Mouse (Mus musculus): ENCODE data around the gene Selenon. TPM values are rescaled to one million over a fixed set of nuclear protein-coding genes. Genes with fewer than 3 reads are reported as not detected.
A peak's percentile ranks its signal among the peaks of the same experiment; 100 is the strongest.

Gene Selenon
- total RNA-seq, 4 experiments from 2014 or later = 2.8 to 3.8 (median 3.2) TPM

- DNase-seq (ENCODE audit: low spot score in 2 of 2) = no peak
These were observed 4.9 kb downstream of the Selenon start for GRCm38 (mm10) chr4:134546814-134547705.

GRCm38 (mm10) chr4:134543261-134543660 is 8.7 kb downstream of the Selenon start:
- peak; percentile 89 to 92 for DNase-seq (ENCODE audit: low spot score in 2 of 2)

- DNase-seq (ENCODE audit: low spot score in 2 of 2) = no peak
These were observed 9.2 kb downstream of the Selenon start for GRCm38 (mm10) chr4:134542726-134543125.

- no peak for DNase-seq (ENCODE audit: low spot score in 2 of 2)
These were observed 12.9 kb downstream of the Selenon start for GRCm38 (mm10) chr4:134538997-134539580.

GRCm38 (mm10) chr4:134535787-134536151 is 16.2 kb downstream of the Selenon start:
- no peak for DNase-seq (ENCODE audit: low spot score in 2 of 2)

- peak; percentile 97 to 98 for DNase-seq (ENCODE audit: low spot score in 2 of 2)
These were observed 16.8 kb downstream of the Selenon start, which contains the start of gene Mtfr1l for GRCm38 (mm10) chr4:134534932-134535786. Gene Mtfr1l (minus strand): TSS chr4:134535387.

GRCm38 (mm10) chr4:134534124-134534886 is 17.7 kb downstream of the Selenon start:
- DNase-seq (ENCODE audit: low spot score in 2 of 2) = peak; percentile 35 to 56

GRCm38 (mm10) chr4:134533421-134533820 is 18.5 kb downstream of the Selenon start:
- no peak for DNase-seq (ENCODE audit: low spot score in 2 of 2)

- DNase-seq (ENCODE audit: low spot score in 2 of 2) = no peak
These were observed 19.0 kb downstream of the Selenon start for GRCm38 (mm10) chr4:134532928-134533327.

- DNase-seq (ENCODE audit: low spot score in 2 of 2) = no peak
These were observed 25.7 kb downstream of the Selenon start for GRCm38 (mm10) chr4:134526220-134526619.

- DNase-seq (ENCODE audit: low spot score in 2 of 2) = no peak
These were observed 26.2 kb downstream of the Selenon start for GRCm38 (mm10) chr4:134525806-134526205.

GRCm38 (mm10) chr4:134523447-134523846 is 28.5 kb downstream of the Selenon start:
- DNase-seq (ENCODE audit: low spot score in 2 of 2) = no peak

GRCm38 (mm10) chr4:134519281-134519680 is 32.7 kb downstream of the Selenon start:
- no peak for DNase-seq (ENCODE audit: low spot score in 2 of 2)

- no peak for DNase-seq (ENCODE audit: low spot score in 2 of 2)
These were observed 33.4 kb downstream of the Selenon start for GRCm38 (mm10) chr4:134518541-134518940.

GRCm38 (mm10) chr4:134517719-134518118 is 34.2 kb downstream of the Selenon start:
- DNase-seq (ENCODE audit: low spot score in 2 of 2) = no peak

- peak; percentile 30 to 36 for DNase-seq (ENCODE audit: low spot score in 2 of 2)
These were observed 35.0 kb downstream of the Selenon start for GRCm38 (mm10) chr4:134516981-134517380.

- DNase-seq (ENCODE audit: low spot score in 2 of 2) = no peak
These were observed 36.4 kb downstream of the Selenon start for GRCm38 (mm10) chr4:134515614-134516013.

- no peak for DNase-seq (ENCODE audit: low spot score in 2 of 2)
These were observed 37.5 kb downstream of the Selenon start for GRCm38 (mm10) chr4:134514309-134514930.

- DNase-seq (ENCODE audit: low spot score in 2 of 2) = peak; percentile 40 to 43
These were observed 39.2 kb downstream of the Selenon start for GRCm38 (mm10) chr4:134512798-134513197.

- DNase-seq (ENCODE audit: low spot score in 2 of 2) = no peak
These were observed 40.2 kb downstream of the Selenon start for GRCm38 (mm10) chr4:134511730-134512129.
